Mouse (Mus musculus) CH12.LX (cell line): ENCODE results near the gene Cog2. TPM values are rescaled to one million over a fixed set of nuclear protein-coding genes. Genes with fewer than 3 reads are reported as not detected.

Experiments
- DNase-seq: peaks from one replicate; pipeline ENCODE4 v3.0.0-alpha.2; 2013; ENCODE audit errors: extremely low read depth
- H3K27ac ChIP-seq: 2 replicates; pipeline ENCODE4 v1.5.1; 2012; ENCODE audit warnings: low read depth, mild to moderate bottlenecking, control low read depth, moderate library complexity; ENCODE audit not compliant: insufficient read depth
- H3K27me3 ChIP-seq: replicated peaks from 2 replicates; pipeline ENCODE3; 2012; ENCODE audit warnings: inconsistent platforms
- H3K36me3 ChIP-seq, 2 experiments: replicated peaks in 1 of 2; 2 replicates each; pipeline versions ENCODE3 to v1.6.1; 2012; ENCODE audit warnings: inconsistent platforms in 1 of 2, low read length in 1 of 2, mild to moderate bottlenecking in 1 of 2, mixed read lengths in 1 of 2, moderate library complexity in 1 of 2; ENCODE audit not compliant: control insufficient read depth in 1 of 2, insufficient read depth in 1 of 2
- H3K4me1 ChIP-seq, 2 experiments: 2 replicates each; pipeline ENCODE4 v1.6.1; 2012; ENCODE audit warnings: inconsistent platforms in 1 of 2, moderate library complexity in 1 of 2; ENCODE audit not compliant: insufficient read depth in 2 of 2, control insufficient read depth in 1 of 2
- H3K4me2 ChIP-seq: 2 replicates; pipeline ENCODE4 v1.6.1; 2012; ENCODE audit warnings: low read depth, mild to moderate bottlenecking, control low read depth; ENCODE audit not compliant: poor library complexity, insufficient read depth, severe bottlenecking
- H3K4me3 ChIP-seq, 3 experiments: fragments of 150-350 bp in 1 of 3; sonication (generic) in 1 of 3; replicated peaks in 1 of 3; 2 replicates each; pipeline versions ENCODE3 to v1.5.1; 2011 to 2012; ENCODE audit warnings: low read depth in 2 of 3, low read length in 2 of 3, mild to moderate bottlenecking in 2 of 3, moderate library complexity in 2 of 3, control low read depth in 1 of 3, improper control_type of control experiment in 1 of 3, inconsistent platforms in 1 of 3, mixed read lengths in 1 of 3; ENCODE audit not compliant: poor library complexity in 1 of 3
- H3K79me2 ChIP-seq: replicated peaks from 2 replicates; pipeline ENCODE4 v1.6.1; 2012; ENCODE audit warnings: mild to moderate bottlenecking, moderate library complexity; ENCODE audit not compliant: control insufficient read depth, poor library complexity, insufficient read depth, severe bottlenecking; ENCODE audit errors: extremely low read depth
- H3K9ac ChIP-seq: 2 replicates; pipeline ENCODE4 v1.6.1; 2012; ENCODE audit warnings: low read depth, mild to moderate bottlenecking, control low read depth, moderate library complexity; ENCODE audit not compliant: insufficient read depth
- H3K9me3 ChIP-seq: replicated peaks from 2 replicates; pipeline ENCODE3; 2012; ENCODE audit warnings: low read length, inconsistent platforms, mixed read lengths
- BHLHE40 ChIP-seq: IDR thresholded peaks from 2 replicates; pipeline ENCODE4 v1.6.1; 2011; ENCODE audit warnings: mild to moderate bottlenecking, low read depth, low read length, improper control_type of control experiment
- CHD2 ChIP-seq: IDR thresholded peaks from 2 replicates; pipeline ENCODE4 v1.6.1; 2011; ENCODE audit warnings: low read length, improper control_type of control experiment
- CTCF ChIP-seq, 2 experiments: IDR thresholded peaks in 1 of 2; conservative IDR thresholded peaks in 1 of 2; 2 replicates each; pipeline ENCODE4 v1.5.1; 2011 to 2012; ENCODE audit warnings: low read depth in 2 of 2, low read length in 2 of 2, improper control_type of control experiment in 1 of 2, inconsistent platforms in 1 of 2, mild to moderate bottlenecking in 1 of 2, moderate library complexity in 1 of 2
- ELF1 ChIP-seq: IDR thresholded peaks from 2 replicates; pipeline ENCODE4 v1.6.1; 2014; ENCODE audit warnings: low read depth, mild to moderate bottlenecking, inconsistent platforms, low read length, improper control_type of control experiment
- EP300 ChIP-seq: IDR thresholded peaks from 2 replicates; pipeline ENCODE4 v1.6.1; 2011; ENCODE audit warnings: low read length, improper control_type of control experiment
- HCFC1 ChIP-seq: IDR thresholded peaks from 2 replicates; pipeline ENCODE4 v1.6.1; 2012; ENCODE audit warnings: low read depth, mild to moderate bottlenecking, inconsistent platforms, low read length, improper control_type of control experiment
- IRF4 ChIP-seq: IDR thresholded peaks from 2 replicates; pipeline ENCODE4 v1.6.1; 2014; ENCODE audit warnings: low read depth, mild to moderate bottlenecking, inconsistent platforms, low read length, improper control_type of control experiment
- JUN ChIP-seq: IDR thresholded peaks from 2 replicates; pipeline ENCODE4 v1.6.1; 2011; ENCODE audit warnings: low read depth, mild to moderate bottlenecking, low read length, improper control_type of control experiment, moderate library complexity; ENCODE audit not compliant: insufficient read depth
- JUND ChIP-seq: conservative IDR thresholded peaks from 2 replicates; pipeline ENCODE4 v1.6.1; 2011; ENCODE audit warnings: low read depth, low read length, improper control_type of control experiment
- KAT2A ChIP-seq: IDR thresholded peaks from 2 replicates; pipeline ENCODE4 v1.6.1; 2012; ENCODE audit warnings: low read length, improper control_type of control experiment, inconsistent platforms; ENCODE audit not compliant: insufficient replicate concordance
- MAFK ChIP-seq: IDR thresholded peaks from 2 replicates; pipeline ENCODE4 v1.6.1; 2011; ENCODE audit warnings: low read length, improper control_type of control experiment; ENCODE audit not compliant: insufficient replicate concordance
- MAX ChIP-seq: IDR thresholded peaks from 2 replicates; pipeline ENCODE4 v1.6.1; 2011; ENCODE audit warnings: low read length, improper control_type of control experiment
- MAZ ChIP-seq: IDR thresholded peaks from 2 replicates; pipeline ENCODE4 v1.6.1; 2012; ENCODE audit warnings: low read depth, mild to moderate bottlenecking, inconsistent platforms, low read length, improper control_type of control experiment, moderate library complexity
- MEF2A ChIP-seq: IDR thresholded peaks from 2 replicates; pipeline ENCODE4 v1.6.1; 2014; ENCODE audit warnings: low read depth, mild to moderate bottlenecking, inconsistent platforms, low read length, improper control_type of control experiment, borderline replicate concordance
- MXI1 ChIP-seq: IDR thresholded peaks from 2 replicates; pipeline ENCODE4 v1.6.1; 2011; ENCODE audit warnings: mild to moderate bottlenecking, low read depth, low read length, improper control_type of control experiment
- NRF1 ChIP-seq: IDR thresholded peaks from 2 replicates; pipeline ENCODE4 v1.6.1; 2014; ENCODE audit warnings: low read depth, mild to moderate bottlenecking, inconsistent platforms, low read length, improper control_type of control experiment, moderate library complexity
- POLR2AphosphoS2 ChIP-seq: IDR thresholded peaks from 2 replicates; pipeline ENCODE4 v1.6.1; 2011; ENCODE audit warnings: low read depth, low read length, improper control_type of control experiment
- RAD21 ChIP-seq: IDR thresholded peaks from 2 replicates; pipeline ENCODE4 v1.6.1; 2011; ENCODE audit warnings: low read depth, mild to moderate bottlenecking, low read length, improper control_type of control experiment, moderate library complexity
- RCOR1 ChIP-seq: conservative IDR thresholded peaks from 2 replicates; pipeline ENCODE4 v1.6.1; 2012; ENCODE audit warnings: low read depth, mild to moderate bottlenecking, inconsistent platforms, low read length, improper control_type of control experiment
- TBP ChIP-seq: conservative IDR thresholded peaks from 2 replicates; pipeline ENCODE4 v1.6.1; 2011; ENCODE audit warnings: low read depth, low read length, improper control_type of control experiment
- UBTF ChIP-seq: IDR thresholded peaks from 2 replicates; pipeline ENCODE4 v1.6.1; 2012; ENCODE audit warnings: low read depth, mild to moderate bottlenecking, inconsistent platforms, low read length, improper control_type of control experiment, moderate library complexity
- USF1 ChIP-seq: IDR thresholded peaks from 2 replicates; pipeline ENCODE4 v1.6.1; 2014; ENCODE audit warnings: low read depth, mild to moderate bottlenecking, inconsistent platforms, low read length, improper control_type of control experiment
- ZC3H11A ChIP-seq: IDR thresholded peaks from 2 replicates; pipeline ENCODE4 v1.6.1; 2012; ENCODE audit warnings: low read depth, mild to moderate bottlenecking, inconsistent platforms, low read length, improper control_type of control experiment
- ZMIZ1 ChIP-seq: IDR thresholded peaks from 2 replicates; pipeline ENCODE4 v1.6.1; 2012; ENCODE audit warnings: low read depth, mild to moderate bottlenecking, inconsistent platforms, low read length, improper control_type of control experiment
- dilution Hi-C: fragments of 300-500 bp; cut with MboI; formaldehyde crosslinking; loops from 2 replicates; pipeline ENCODE4 v1.14.3; 2020; ENCODE audit warnings: low sequenced_read_pairs; ENCODE audit not compliant: extremely low pct_unique_long_range_greater_than_20kb, extremely low pct_ligation_motif_present
- in situ Hi-C: fragments of 300-500 bp; cut with MboI; formaldehyde crosslinking; loops from 3 replicates; pipeline ENCODE4 v1.14.3; 2019; ENCODE audit warnings: low sequenced_read_pairs, low pct_ligation_motif_present, low pct_unique_long_range_greater_than_20kb, mixed read lengths
- polyA plus RNA-seq: library from polyadenylated mRNA; unstranded; fragments of >175 nt; gene quantifications from 2 replicates; pipeline ENCODE4 v1.2.1, GENCODE M21; 2012; ENCODE audit warnings: low read depth; ENCODE audit not compliant: insufficient read length
- total RNA-seq, 2 experiments: library from RNA; depleted of rRNA; stranded (reverse); fragments of 300-350 nt in 1 of 2; fragments of >200 nt in 1 of 2; gene quantifications; 2 replicates each; pipeline ENCODE4 v1.2.3; 2012 to 2014

The Cog2 gene
- total and polyA plus RNA-seq, 3 experiments: 41.8 to 56.7 (median 55.5) TPM

- H3K4me1 ChIP-seq: no peaks in the 10 kb centered on the region
- H3K9ac ChIP-seq: no peak overlapping the region
- H3K36me3 ChIP-seq: no peaks in the 10 kb centered on the region
- no peak overlapping the region for H3K27ac ChIP-seq
- no peaks in the 10 kb centered on the region for H3K79me2 ChIP-seq
- in situ Hi-C loops (no loop called here), dilution Hi-C loops (no loop called here)
- H3K4me2 ChIP-seq: no peak overlapping the region
- no peak for DNase-seq
- H3K27me3 ChIP-seq: peaks cover 50% of the 10 kb centered on the region
- H3K9me3 ChIP-seq: peaks cover 11% of the 10 kb centered on the region
- TF ChIP-seq RCOR1 (no peak), USF1 (no peak), MAZ (no peak), MEF2A (no peak), IRF4 (no peak)
- TF ChIP-seq, all 38 proteins: peak for 0
- H3K4me3 ChIP-seq: no peak overlapping the region
Measured at GRCm38 (mm10) chr8:124505626-124506025, 14.9 kb upstream of the Cog2 start.

GRCm38 (mm10) chr8:124507572-124508320, 12.8 kb upstream of the Cog2 start:
- Histone ChIP-seq H3K36me3 (no peaks in the 10 kb centered on the region), H3K27ac (no peak overlapping the region), H3K4me2 (no peak overlapping the region), H3K9ac (no peak overlapping the region), H3K27me3 (peaks cover 49% of the 10 kb centered on the region), H3K79me2 (no peaks in the 10 kb centered on the region), H3K4me3 (no peak overlapping the region), H3K4me1 (no peaks in the 10 kb centered on the region), H3K9me3 (peaks cover 10% of the 10 kb centered on the region)
- TF ChIP-seq HCFC1: no peak
- no peak for TF ChIP-seq UBTF
- TF ChIP-seq POLR2AphosphoS2: no peak
- no peak for TF ChIP-seq KAT2A
- TF ChIP-seq ELF1: no peak
- no peak for TF ChIP-seq IRF4
- no peak for TF ChIP-seq MXI1
- TF ChIP-seq EP300: no peak
- TF ChIP-seq MAZ: no peak
- dilution Hi-C loops (no loop called here), in situ Hi-C loops (no loop called here)
- DNase-seq: no peak

GRCm38 (mm10) chr8:124508321-124508695, 12.3 kb upstream of the Cog2 start:
- H3K9me3 ChIP-seq: peaks cover 5% of the 10 kb centered on the region
- no peak for DNase-seq
- TF ChIP-seq MXI1 (no peak), MAZ (no peak), HCFC1 (no peak), ZC3H11A (no peak), BHLHE40 (no peak), TBP (no peak), NRF1 (no peak), JUN (no peak), CHD2 (no peak), RAD21 (no peak), MAFK (no peak), IRF4 (no peak), ELF1 (no peak), CTCF (conservative IDR thresholded peaks at IDR 0.05 in 1 of 2, IDR thresholded peaks at IDR 0.05 in 1 of 2; ENCODE audit: low read depth in 2 of 2, low read length in 2 of 2) (no peak), JUND (no peak), MAX (no peak), ZMIZ1 (no peak), EP300 (no peak)
- no peaks in the 10 kb centered on the region for H3K36me3 ChIP-seq
- in situ Hi-C loops: no loop called here
- H3K4me3 ChIP-seq: no peak overlapping the region
- dilution Hi-C loops: no loop called here
- H3K4me1 ChIP-seq: no peaks in the 10 kb centered on the region
- H3K79me2 ChIP-seq: no peaks in the 10 kb centered on the region
- no peak overlapping the region for H3K9ac ChIP-seq
- no peak overlapping the region for H3K4me2 ChIP-seq
- peaks cover 44% of the 10 kb centered on the region for H3K27me3 ChIP-seq
- no peak overlapping the region for H3K27ac ChIP-seq
